Mouse (Mus musculus) megakaryocyte-erythroid progenitor cell, adult 5-6 weeks (primary cell): Measurements from ENCODE around the gene Axdnd1. TPM values are rescaled to one million over a fixed set of nuclear protein-coding genes. Genes with fewer than 3 reads are reported as not detected.
A peak's percentile ranks its signal among the peaks of the same experiment; 100 is the strongest.
"Not testable (repeated sequence)": the region's sequence is repeated elsewhere in the genome, so short reads cannot be mapped to it uniquely, and the experiment has no call there.

ENCODE experiments used
- ATAC-seq: replicated peaks from 2 replicates; pipeline ENCODE4 v1.8.0; 2016; ENCODE audit warnings: mild to moderate bottlenecking, inconsistent platforms; ENCODE audit not compliant: severe bottlenecking, poor library complexity, low FRiP score, low TSS enrichment
- total RNA-seq, 2 experiments: library from RNA; stranded (forward) in 1 of 2; stranded (reverse) in 1 of 2; fragments of 200-1000, 215-1000 nt in 1 of 2; fragments of >200 nt in 1 of 2; fragmentation: Nextera tagmentation in 1 of 2; gene quantifications; 2 replicates each; pipeline ENCODE4 v1.2.3; 2014 to 2017

The Axdnd1 gene
- total RNA-seq, 2 experiments from 2014 or later, result 0.80 TPM; not detected in 1

DNA sequence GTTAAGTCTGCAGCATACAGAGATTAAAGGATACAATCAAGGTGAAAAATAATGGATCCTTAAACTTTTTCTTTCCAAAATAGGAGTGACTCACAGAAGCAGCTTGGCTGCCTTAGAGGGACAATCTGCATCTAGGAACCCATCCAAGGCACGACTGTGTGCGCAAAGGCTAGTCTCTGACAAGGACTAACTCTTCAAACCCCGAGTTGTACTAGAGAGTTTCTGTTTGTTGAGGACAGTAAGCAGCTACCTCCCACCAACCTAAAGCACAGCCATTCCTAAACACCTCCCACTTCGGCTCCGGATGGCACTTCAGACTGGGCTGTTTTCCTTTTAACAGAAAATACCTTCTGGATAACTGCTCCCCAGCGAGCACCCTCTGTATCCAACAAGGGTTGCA is 21.8 kb upstream of the Axdnd1 start:
- no peak for ATAC-seq

GRCm38 (mm10) chr1:156442266-156442665 is 21.3 kb upstream of the Axdnd1 start:
- no peak for ATAC-seq

DNA sequence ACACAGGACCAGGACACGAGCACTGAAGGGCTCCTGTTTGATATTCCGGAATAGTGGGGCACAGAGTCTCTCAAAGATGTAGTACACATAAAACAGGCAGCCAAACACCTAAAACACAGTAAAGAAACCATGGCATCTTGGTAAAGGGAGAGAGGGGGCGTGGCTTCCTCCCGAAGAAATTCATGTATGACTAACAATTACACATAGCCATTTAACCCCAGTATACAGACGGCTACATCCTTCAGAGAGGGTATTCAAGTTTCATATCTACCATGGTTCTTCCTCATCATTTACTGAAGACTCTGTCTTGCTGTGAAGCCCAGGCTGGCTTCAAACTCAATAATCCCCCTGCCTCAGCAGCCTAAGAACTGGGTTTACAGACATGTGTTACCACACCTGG is 16.8 kb upstream of the Axdnd1 start:
- ATAC-seq, result no peak

DNA sequence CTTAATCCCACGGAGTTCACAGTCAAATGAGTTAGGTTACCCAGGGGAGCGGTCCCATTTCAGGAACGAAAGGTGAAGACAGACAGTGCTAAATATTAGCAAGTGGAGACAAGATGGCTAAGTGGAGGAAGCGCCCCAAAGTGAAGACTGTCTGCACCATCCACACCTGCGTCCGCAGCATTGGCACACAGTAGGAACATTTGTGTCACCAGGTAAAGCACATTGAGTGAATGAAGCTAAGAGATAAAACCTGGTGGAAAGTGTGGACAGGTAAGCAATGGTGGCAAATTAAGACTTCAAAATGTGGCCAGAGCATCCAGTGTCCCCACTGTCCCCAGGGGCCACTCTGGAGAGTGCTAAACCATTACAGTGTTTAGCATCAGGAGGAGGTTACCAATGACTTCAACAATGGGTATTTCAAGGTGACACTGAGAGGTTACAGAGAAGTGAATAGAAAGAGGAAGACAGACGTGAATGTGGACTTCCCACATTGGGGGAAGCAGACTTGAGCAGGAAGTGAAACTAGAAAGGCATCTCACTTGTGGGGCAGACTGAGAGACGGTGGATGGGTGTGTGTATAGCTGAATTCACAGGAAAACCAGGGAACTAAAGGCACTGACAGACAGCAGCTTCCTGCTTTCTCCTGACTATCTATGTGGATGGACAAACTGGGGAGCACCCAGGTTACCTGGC is 16.2 kb upstream of the Axdnd1 start:
- no peak for ATAC-seq

GRCm38 (mm10) chr1:156433497-156433896 is 12.5 kb upstream of the Axdnd1 start:
- ATAC-seq, result no peak

DNA sequence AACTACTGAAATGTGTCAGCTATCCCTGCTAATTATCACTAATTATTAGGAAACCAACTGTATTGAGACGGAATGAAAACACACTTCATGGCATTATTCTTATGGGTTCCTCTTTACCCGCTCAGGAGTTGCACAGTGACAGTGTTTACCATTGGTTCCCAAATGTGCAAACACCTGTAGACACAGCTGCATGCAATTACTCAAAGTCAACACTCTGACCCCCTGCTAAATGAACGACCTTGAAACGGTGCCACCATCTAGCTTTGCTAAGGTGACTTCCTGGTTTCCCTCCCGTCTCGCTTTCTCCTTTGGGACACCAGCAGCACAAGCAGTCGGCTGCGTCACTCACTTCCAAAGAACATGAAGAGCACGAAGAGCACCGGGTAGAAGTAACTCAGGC is 11.5 kb upstream of the Axdnd1 start:
- no peak for ATAC-seq

DNA sequence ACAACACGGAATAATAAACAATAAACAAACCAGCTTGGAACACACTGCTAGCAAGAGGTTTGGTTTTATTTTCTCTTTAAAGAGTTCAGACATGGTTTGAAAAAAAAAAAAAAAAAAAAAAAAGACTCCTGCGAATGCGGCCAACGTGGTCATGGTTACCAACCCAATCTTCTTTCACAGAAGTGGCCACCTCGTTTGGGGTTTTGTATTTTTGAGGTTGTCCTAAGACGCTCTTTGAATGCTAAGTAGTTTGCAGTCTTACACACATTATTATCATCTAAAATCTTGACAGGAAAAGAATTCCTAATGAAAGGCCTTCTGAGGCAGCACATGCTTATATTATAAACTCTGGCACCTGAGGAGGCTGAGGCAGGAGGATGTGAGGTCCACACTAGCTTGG is 7.5 kb upstream of the Axdnd1 start:
- no peak for ATAC-seq

DNA sequence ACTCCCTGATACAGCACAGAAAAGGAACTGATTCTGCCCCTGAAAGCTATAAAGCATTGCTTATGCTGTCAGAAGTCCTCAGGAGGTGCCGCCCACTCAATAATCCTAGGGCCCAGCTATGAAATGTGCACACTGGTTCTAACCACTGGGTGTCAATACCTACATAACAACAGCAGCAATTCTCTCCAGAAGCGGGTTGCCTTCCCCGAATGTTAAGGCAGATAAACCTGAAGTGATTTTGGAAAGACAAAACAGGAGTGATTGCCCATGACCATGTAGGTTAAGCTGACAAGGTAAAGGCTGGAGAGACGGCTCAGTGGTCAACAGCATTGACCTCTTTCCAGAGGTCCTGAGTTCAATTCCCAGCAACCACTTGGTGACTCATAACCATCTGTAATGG is 4.8 kb upstream of the Axdnd1 start:
- no peak for ATAC-seq

DNA sequence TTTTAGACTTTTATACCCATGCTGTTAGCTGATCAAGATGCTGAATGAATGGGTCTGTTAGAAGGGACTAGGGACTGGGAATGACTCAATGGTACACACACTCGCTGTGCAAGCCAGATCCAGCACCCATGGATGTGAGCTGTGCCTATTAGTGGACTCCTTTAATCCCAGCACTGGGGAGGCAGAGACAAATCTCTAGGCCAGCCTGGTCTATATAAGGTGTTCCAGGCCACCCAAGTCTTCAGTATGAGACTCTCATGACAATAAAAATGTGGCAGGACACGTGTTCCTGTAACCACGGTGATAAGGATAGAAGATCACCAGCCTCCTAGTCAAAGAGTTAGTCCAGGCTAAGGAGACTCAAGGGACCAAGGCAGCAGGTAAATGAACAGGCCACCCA is 3.1 kb upstream of the Axdnd1 start:
- no peak for ATAC-seq

DNA sequence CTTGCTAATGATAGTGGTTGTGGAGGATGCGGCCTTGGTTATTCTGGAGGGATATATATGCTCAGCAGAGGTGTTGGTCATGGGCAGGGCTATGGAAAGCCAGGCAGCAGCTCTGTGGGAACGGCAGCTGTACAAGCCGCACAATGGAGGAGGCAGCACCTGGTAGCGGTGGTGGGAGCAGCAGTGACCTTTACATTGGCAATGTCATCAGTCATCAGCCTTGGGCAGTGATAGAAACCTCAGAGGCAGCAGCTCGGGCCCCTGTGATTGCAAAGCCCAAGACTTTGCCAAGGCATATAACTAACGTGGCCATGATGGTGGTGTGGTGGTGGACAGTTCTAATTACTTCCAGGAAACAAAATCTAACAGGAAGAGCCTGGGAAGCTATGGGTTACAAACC is 2.5 kb upstream of the Axdnd1 start:
- no peak for ATAC-seq

DNA sequence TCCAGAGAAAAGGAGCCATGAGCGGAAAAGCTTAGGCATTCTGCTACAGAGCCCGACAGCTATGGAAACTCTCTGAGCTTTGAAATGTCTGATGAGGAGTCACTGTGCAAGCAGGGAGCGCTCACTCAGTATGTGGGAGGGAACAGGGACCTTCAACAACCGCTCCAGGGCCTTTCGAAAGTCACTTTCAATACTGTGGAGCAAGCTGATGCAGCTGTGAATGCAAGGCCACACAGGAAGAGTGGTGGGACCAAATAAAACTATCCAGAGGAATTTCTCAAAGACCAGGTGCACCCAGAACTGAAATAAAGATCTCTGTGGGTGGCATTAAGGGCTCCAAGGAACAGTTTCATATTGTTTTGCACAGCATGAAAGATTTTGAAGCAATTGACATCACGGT is 1.9 kb upstream of the Axdnd1 start:
- ATAC-seq, result no peak

GRCm38 (mm10) chr1:156418170-156418569 is 2.8 kb downstream of the Axdnd1 start:
- ATAC-seq, result no peak

- ATAC-seq, result 0 out of 2 replicates have a peak, but pooled peaks have one; percentile 46
Observed at GRCm38 (mm10) chr1:156408521-156408920, 12.4 kb downstream of the Axdnd1 start.

DNA sequence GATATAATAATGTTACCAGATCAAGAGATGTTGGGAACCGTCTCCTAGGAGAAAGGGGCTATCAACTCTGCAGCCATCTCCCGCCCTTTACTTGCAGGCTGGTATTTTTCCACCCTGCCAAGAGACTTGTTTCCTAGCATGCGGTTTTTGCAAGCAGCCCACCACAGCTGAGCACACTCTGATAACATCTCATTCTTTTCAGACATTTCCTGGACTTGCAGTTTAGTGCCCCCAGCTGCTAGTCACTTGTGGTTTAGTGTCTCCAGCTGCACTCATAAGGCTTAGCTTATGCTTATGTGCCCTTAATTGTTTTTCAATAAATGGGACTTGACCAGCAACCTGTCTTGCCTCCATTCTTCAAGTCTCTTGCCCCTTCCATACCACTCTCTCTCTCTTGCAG is 13.0 kb downstream of the Axdnd1 start:
- ATAC-seq, result peak; percentile 68

- no peak for ATAC-seq
Observed at GRCm38 (mm10) chr1:156403251-156403650, 17.7 kb downstream of the Axdnd1 start.

GRCm38 (mm10) chr1:156402491-156402890 is 18.5 kb downstream of the Axdnd1 start:
- no peak for ATAC-seq

DNA sequence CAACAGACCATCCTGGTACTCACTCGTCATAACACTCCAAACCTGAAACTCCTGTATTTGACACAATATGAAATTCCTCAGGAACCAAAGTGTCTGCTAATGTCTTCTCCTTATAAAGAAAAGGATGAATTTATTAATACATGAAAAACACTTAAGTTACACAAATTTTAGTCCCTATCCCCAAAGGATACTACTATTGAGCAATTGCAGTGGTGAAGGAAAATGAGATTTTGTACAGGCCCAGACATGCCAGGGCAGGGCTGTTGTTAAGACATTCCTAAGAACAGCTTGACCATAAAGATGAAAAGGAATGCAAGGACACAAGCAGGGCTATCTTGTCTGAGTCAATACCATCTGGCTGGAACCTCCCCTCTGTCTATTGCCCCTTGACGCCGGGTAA is 20.8 kb downstream of the Axdnd1 start:
- ATAC-seq, result not testable (repeated sequence)

GRCm38 (mm10) chr1:156393148-156393547 is 27.8 kb downstream of the Axdnd1 start:
- no peak for ATAC-seq

GRCm38 (mm10) chr1:156386880-156387279 is 34.1 kb downstream of the Axdnd1 start:
- ATAC-seq, result peak; percentile 83

GRCm38 (mm10) chr1:156386232-156386631 is 34.7 kb downstream of the Axdnd1 start:
- ATAC-seq, result no peak

- no peak for ATAC-seq
Observed at GRCm38 (mm10) chr1:156381217-156381616, 39.7 kb downstream of the Axdnd1 start.

DNA sequence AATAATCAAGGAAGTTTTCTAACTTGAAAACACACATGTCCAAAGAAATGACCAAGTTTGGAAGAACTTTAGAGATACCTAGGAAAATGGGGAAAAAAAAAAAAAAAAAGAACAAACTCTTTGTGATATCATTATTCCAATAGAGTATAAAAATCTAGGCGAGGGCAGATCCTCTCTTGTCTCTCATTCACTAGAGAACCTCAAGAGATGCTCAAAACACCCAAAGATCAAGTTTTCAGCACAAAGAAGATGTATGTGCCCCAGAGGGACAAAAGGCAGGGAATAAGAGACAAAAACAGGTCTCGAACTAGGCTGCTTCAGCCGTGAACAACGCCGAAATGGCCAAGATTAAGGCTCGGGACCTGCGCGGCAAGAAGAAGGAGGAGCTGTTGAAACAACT is 55.2 kb downstream of the Axdnd1 start, which contains the start of gene Gm2000:
Gene Gm2000 (plus strand): TSS at position 301 of the 400 bp plus-strand sequence.
- no peak for ATAC-seq
